10 mouse cellular contexts compared by ENCODE assay signal in the genomic region with DNA sequence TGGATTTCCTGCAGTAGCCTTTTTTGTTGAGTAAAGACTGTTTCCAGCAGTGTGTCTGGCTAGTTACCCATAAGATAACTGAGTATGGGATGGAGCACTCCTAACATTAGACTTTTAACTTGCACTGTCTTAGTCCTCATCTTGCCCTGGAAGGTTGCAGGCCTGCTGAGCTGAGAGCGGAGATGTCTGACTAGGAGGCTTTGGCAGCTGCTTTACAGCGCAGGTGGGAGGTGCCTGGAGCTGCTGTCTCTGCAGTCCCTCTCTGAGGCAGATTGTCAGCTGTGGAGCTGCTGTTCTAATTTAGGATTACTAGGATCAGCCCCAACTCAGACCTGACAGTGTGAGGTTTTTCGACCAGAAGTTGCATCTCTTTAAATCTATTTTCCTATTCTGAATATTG. TPM values are rescaled to one million over a fixed set of nuclear protein-coding genes. Genes with fewer than 3 reads are reported as not detected.
A peak's percentile ranks its signal among the peaks of the same experiment; 100 is the strongest.
DNase-seq lines count a peak whose midpoint lies in the region; ATAC-seq and TF ChIP-seq lines count a peak whose summit lies in the region.
"Had no signal": no experiment of that assay in that cellular context is flagged by ENCODE, and none has a peak within 500 bp of the region (broad histone marks: within the 10 kb centered on the region; RNA-seq: fewer than 3 reads in every experiment).

No protein-coding gene starts in this region.

- H3K4me2 ChIP-seq in lung, postnatal 0 days (replicated peaks; ENCODE audit: low read depth, low read length), result no peak overlapping the region
- H3K4me2 ChIP-seq: limb, embryonic 15.5 days had no signal

- H3K4me3 ChIP-seq in gastrocnemius, adult 2 months, result peak overlapping the region; percentile 41; the same call in 1 of the 2 replicates
- no peak overlapping the region for H3K4me3 ChIP-seq in thymus, adult 2 months (ENCODE audit: control insufficient read depth, insufficient read depth, low read length)
- H3K4me3 ChIP-seq in lung, postnatal 0 days (ENCODE audit: low read depth, low read length), result no peak overlapping the region
- H3K4me3 ChIP-seq: limb, embryonic 15.5 days; megakaryocyte, embryonic 14.5 days had no signal

- TF ChIP-seq CTCF in gastrocnemius, adult 2 months (IDR thresholded peaks at IDR 0.05), result no peak
- no peak for TF ChIP-seq CTCF in thymus, adult 2 months (IDR thresholded peaks at IDR 0.05; ENCODE audit: borderline replicate concordance, control insufficient read depth, extremely low read depth, insufficient read depth, low read length, poor library complexity)
- no peak for TF ChIP-seq CTCF in lung, postnatal 0 days (IDR thresholded peaks at IDR 0.05)

- H3K9me3 ChIP-seq in lung, postnatal 0 days (ENCODE audit: low read length), result no peaks in the 10 kb centered on the region
- H3K9me3 ChIP-seq: limb, embryonic 15.5 days; megakaryocyte, embryonic 14.5 days had no signal

- 80% methylated on average over 3 of the region's 3 CpGs for WGBS in thymus, adult 2 months
- 71% methylated on average over 3 of the region's 3 CpGs for WGBS in lung, postnatal 0 days

- H3K27ac ChIP-seq in gastrocnemius, adult 2 months, result peak overlapping the region; percentile 86
- no peak overlapping the region for H3K27ac ChIP-seq in thymus, adult 2 months (ENCODE audit: control insufficient read depth, insufficient read depth, low read length)
- no peak overlapping the region for H3K27ac ChIP-seq in lung, postnatal 0 days (ENCODE audit: low read length)
- H3K27ac ChIP-seq: limb, embryonic 15.5 days had no signal

- H3K4me1 ChIP-seq in thymus, adult 2 months (replicated peaks; ENCODE audit: control insufficient read depth, insufficient read depth, low read length), result peaks cover 13% of the 10 kb centered on the region
- H3K4me1 ChIP-seq in lung, postnatal 0 days (ENCODE audit: insufficient read depth, low read depth, low read length), result peaks cover 5% of the 10 kb centered on the region; the same call in 1 of the 2 replicates

- intact Hi-C loops in gastrocnemius, adult 2 months (cut with DNase I), result no loop called here

- H3K27me3 ChIP-seq in thymus, adult 2 months (ENCODE audit: control insufficient read depth, insufficient read depth, low read length), result no peaks in the 10 kb centered on the region
- H3K27me3 ChIP-seq in lung, postnatal 0 days (replicated peaks; ENCODE audit: insufficient read depth, low read length), result no peaks in the 10 kb centered on the region
- H3K27me3 ChIP-seq: limb, embryonic 15.5 days; megakaryocyte, embryonic 14.5 days had no signal

- no peak overlapping the region for H3K9ac ChIP-seq in lung, postnatal 0 days (replicated peaks; ENCODE audit: low read depth)
- H3K9ac ChIP-seq: limb, embryonic 15.5 days had no signal

- peak; percentile 80 for DNase-seq in gastrocnemius, adult 2 months
- DNase-seq in gastrocnemius, postnatal 4 days (ENCODE audit: low spot score in 2 of 2), result no peak
- peak; percentile 30 for DNase-seq in thymus, postnatal 0 days (ENCODE audit: low spot score)
- DNase-seq in thymus, adult 2 months, result no peak
- DNase-seq in left cerebral cortex, adult 18-20 months (ENCODE audit: low spot score in 2 of 2), result peak; percentile 53 to 69
- DNase-seq in skeletal muscle tissue, adult 2 months (ENCODE audit: low read depth, low spot score), result peak; percentile 78
- DNase-seq in kidney, adult 11 months, result no peak
- no peak for DNase-seq in lung, postnatal 0 days (ENCODE audit: low spot score)

- ATAC-seq in lung, postnatal 0 days, result no peak

- no peak for TF ChIP-seq EP300 in lung, postnatal 0 days (IDR thresholded peaks at IDR 0.05)

- H3K36me3 ChIP-seq in thymus, adult 2 months (ENCODE audit: control insufficient read depth, insufficient read depth, low read length), result no peaks in the 10 kb centered on the region
- no peaks in the 10 kb centered on the region for H3K36me3 ChIP-seq in lung, postnatal 0 days (ENCODE audit: insufficient read depth, low read length)
- H3K36me3 ChIP-seq: limb, embryonic 15.5 days had no signal

- TF ChIP-seq POLR2A in thymus, adult 2 months (IDR thresholded peaks at IDR 0.05; ENCODE audit: control insufficient read depth, extremely low read depth, insufficient read depth, low read length, poor library complexity), result no peak

RNA-seq across cellular contexts. Expression of gene Fbxw11, which starts 34.3 kb away (rescaled TPM):
- total RNA-seq in gastrocnemius, adult 2 months (2021), result 10 to 100 TPM; 56.9 to 68.9 TPM
- total RNA-seq in gastrocnemius, postnatal 4 days (2021), result 10 to 100 TPM; 63.4 to 71.3 TPM
- polyA plus RNA-seq in thymus, postnatal 0 days (2015; fragmentation: Nextera tagmentation; extraction: Ambion mirVana), result 42.1 and 49.1 TPM in 2 replicates
- 55.6 and 61.7 TPM in 2 replicates for polyA plus RNA-seq in thymus, adult 2 months (2012; rRNA removed)
- total RNA-seq in left cerebral cortex, adult 18-20 months (2021), result 100 to 1,000 TPM; 116 to 119 TPM
- polyA plus RNA-seq in lung, postnatal 0 days (2015; fragmentation: Nextera tagmentation; extraction: Ambion mirVana), result 46.6 and 54.2 TPM in 2 replicates

Comparison
In these comparisons a context has a peak if more than half of its experiments do, and no peak if none do; other contexts are left out.
1. DNase-seq: peak in gastrocnemius, adult 2 months (single experiment), thymus, postnatal 0 days (single experiment), left cerebral cortex, adult 18-20 months (2 of 2) and skeletal muscle tissue, adult 2 months (single experiment); none in gastrocnemius, postnatal 4 days (0 of 2), thymus, adult 2 months (single experiment), kidney, adult 11 months (single experiment) and lung, postnatal 0 days (single experiment).